Comparison of ENCODE assay signal across 8 mouse cellular contexts in genomic region chr14:122105391-122106285, GRCm38 (mm10). TPM values are rescaled to one million over a fixed set of nuclear protein-coding genes. Genes with fewer than 3 reads are reported as not detected.
DNase-seq lines count a peak whose midpoint lies in the region; ATAC-seq lines count a peak whose summit lies in the region.

No protein-coding gene starts in this region.

- no peaks in the 10 kb centered on the region for H3K9me3 ChIP-seq in kidney, embryonic 15.5 days (replicated peaks)
- no peaks in the 10 kb centered on the region for H3K9me3 ChIP-seq in hindbrain, embryonic 11.5 days (ENCODE audit: control insufficient read depth, low read length)
- H3K9me3 ChIP-seq in midbrain, embryonic 10.5 days (replicated peaks), result no peaks in the 10 kb centered on the region

- DNase-seq in kidney, adult 9 months, result no peak
- peak; percentile 32 for DNase-seq in R1 (ENCODE audit: low read depth, low spot score)
- DNase-seq in hindbrain, embryonic 11.5 days (ENCODE audit: low spot score), result no peak
- no peak for DNase-seq in midbrain, embryonic 10.5 days (ENCODE audit: low spot score)
- DNase-seq in right cerebral cortex, adult 2 months (ENCODE audit: low spot score in 2 of 2), result no peak
- no peak for DNase-seq in adipocyte (ENCODE audit: low spot score)
- DNase-seq in Muller cell, postnatal 12 days (ENCODE audit: inconsistent ontology term), result no peak

- 0 out of 2 replicates have a peak, but pooled peaks cover 1% of the 10 kb centered on the region for H3K36me3 ChIP-seq in kidney, embryonic 15.5 days
- no peaks in the 10 kb centered on the region for H3K36me3 ChIP-seq in hindbrain, embryonic 11.5 days (ENCODE audit: control insufficient read depth, insufficient read depth, low read length)
- H3K36me3 ChIP-seq in midbrain, embryonic 10.5 days, result peaks cover 3% of the 10 kb centered on the region

- no peaks in the 10 kb centered on the region for H3K27me3 ChIP-seq in kidney, embryonic 15.5 days
- no peaks in the 10 kb centered on the region for H3K27me3 ChIP-seq in hindbrain, embryonic 11.5 days (ENCODE audit: control insufficient read depth, insufficient read depth, low read length)
- H3K27me3 ChIP-seq in midbrain, embryonic 10.5 days (ENCODE audit: low read depth, poor library complexity, severe bottlenecking), result no peaks in the 10 kb centered on the region

- WGBS in kidney, embryonic 15.5 days, result 69% methylated on average over 16 of the region's 16 CpGs
- 65% methylated on average over 16 of the region's 16 CpGs for WGBS in hindbrain, embryonic 11.5 days
- WGBS in midbrain, embryonic 10.5 days, result 72% methylated on average over 16 of the region's 16 CpGs

- no peak for ATAC-seq in kidney, embryonic 15.5 days (replicated peaks; ENCODE audit: low FRiP score)
- no peak; the same call in 1 of the 2 replicates for ATAC-seq in hindbrain, embryonic 11.5 days (ENCODE audit: low FRiP score)

- H3K4me2 ChIP-seq in kidney, embryonic 15.5 days, result peak overlapping the region; percentile 77
- H3K4me2 ChIP-seq in hindbrain, embryonic 11.5 days (replicated peaks; ENCODE audit: low read depth, low read length), result peak overlapping the region; percentile 53

- peak overlapping the region; percentile 100 for H3K4me3 ChIP-seq in kidney, embryonic 15.5 days (replicated peaks)
- peak overlapping the region; percentile 32 for H3K4me3 ChIP-seq in hindbrain, embryonic 11.5 days (ENCODE audit: low read depth, low read length)
- H3K4me3 ChIP-seq in midbrain, embryonic 10.5 days, result peak overlapping the region; percentile 98

- H3K27ac ChIP-seq in kidney, embryonic 15.5 days, result peak overlapping the region; percentile 95
- peak overlapping the region; percentile 85 for H3K27ac ChIP-seq in hindbrain, embryonic 11.5 days (ENCODE audit: low read depth, low read length)
- H3K27ac ChIP-seq in midbrain, embryonic 10.5 days (replicated peaks), result peak overlapping the region; percentile 86

- H3K4me1 ChIP-seq in kidney, embryonic 15.5 days, result peaks cover 31% of the 10 kb centered on the region
- peaks cover 2% of the 10 kb centered on the region for H3K4me1 ChIP-seq in hindbrain, embryonic 11.5 days (replicated peaks; ENCODE audit: control insufficient read depth, insufficient read depth, low read length)
- peaks cover 43% of the 10 kb centered on the region for H3K4me1 ChIP-seq in midbrain, embryonic 10.5 days

- H3K9ac ChIP-seq in kidney, embryonic 15.5 days, result peak overlapping the region; percentile 65
- H3K9ac ChIP-seq in hindbrain, embryonic 11.5 days (ENCODE audit: low read depth, low read length), result peak overlapping the region; percentile 61

RNA-seq across cellular contexts. Expression of gene Tm9sf2, which starts 1.2 kb away (rescaled TPM):
- polyA plus RNA-seq in kidney, embryonic 15.5 days (2015; fragmentation: Nextera tagmentation; extraction: Ambion mirVana), result 180 and 192 TPM in 2 replicates
- 130 and 138 TPM in 2 replicates for polyA plus RNA-seq in hindbrain, embryonic 11.5 days (2014; fragmentation: Nextera tagmentation; extraction: Ambion mirVana)
- polyA plus RNA-seq in midbrain, embryonic 10.5 days (2016; fragmentation: Nextera tagmentation; extraction: Ambion mirVana), result 133 and 135 TPM in 2 replicates

Comparison
In these comparisons a context has a peak if more than half of its experiments do, and no peak if none do; other contexts are left out.
1. H3K4me3 ChIP-seq: peak in every context shown above with its lines; median percentile 100 in kidney, embryonic 15.5 days; 98 in midbrain, embryonic 10.5 days; 32 in hindbrain, embryonic 11.5 days.